Mouse (Mus musculus) megakaryocyte, embryonic 14.5 days (primary cell): ENCODE measurements around the gene Pcbp2. TPM values are rescaled to one million over a fixed set of nuclear protein-coding genes. Genes with fewer than 3 reads are reported as not detected.

ENCODE experiments used
- H3K27me3 ChIP-seq: replicated peaks from 2 replicates; pipeline ENCODE3; 2012; ENCODE audit warnings: inconsistent platforms
- H3K36me3 ChIP-seq: replicated peaks from 2 replicates; pipeline ENCODE3; 2012; ENCODE audit warnings: low read length, inconsistent platforms, mixed read lengths
- H3K4me1 ChIP-seq: 2 replicates; pipeline ENCODE4 v1.6.1; 2012; ENCODE audit warnings: inconsistent platforms
- H3K4me3 ChIP-seq: replicated peaks from 2 replicates; pipeline ENCODE3; 2012; ENCODE audit warnings: moderate library complexity, mild to moderate bottlenecking, inconsistent platforms
- H3K9me3 ChIP-seq: 2 replicates; pipeline ENCODE4 v1.6.1; 2012; ENCODE audit warnings: inconsistent platforms
- FLI1 ChIP-seq: IDR thresholded peaks from 2 replicates; pipeline ENCODE4 v1.6.1; 2012; ENCODE audit warnings: low read length, inconsistent platforms, mixed read lengths
- GATA1 ChIP-seq: IDR thresholded peaks from 3 replicates; pipeline ENCODE4 v1.6.1; 2012; ENCODE audit warnings: mixed read lengths, low read length, inconsistent platforms, borderline replicate concordance
- polyA plus RNA-seq: library from polyadenylated mRNA; stranded (reverse); fragments of >175 nt; gene quantifications from 2 replicates; pipeline ENCODE4 v1.2.3, GENCODE M21; 2012; ENCODE audit warnings: low replicate concordance; ENCODE audit not compliant: insufficient read depth

Gene Pcbp2
- polyA plus RNA-seq, 1 experiment, result 404 TPM

- Histone ChIP-seq H3K36me3 (peaks cover 66% of the 10 kb centered on the region), H3K9me3 (no peaks in the 10 kb centered on the region), H3K27me3 (no peaks in the 10 kb centered on the region), H3K4me1 (peaks cover 32% of the 10 kb centered on the region), H3K4me3 (no peak overlapping the region)
- TF ChIP-seq GATA1, result no peak
- no peak for TF ChIP-seq FLI1
These were observed 34.9 kb downstream of the Pcbp2 start for GRCm38 (mm10) chr15:102505073-102505769.

- Histone ChIP-seq H3K4me1 (peaks cover 37% of the 10 kb centered on the region), H3K9me3 (no peaks in the 10 kb centered on the region), H3K36me3 (peaks cover 59% of the 10 kb centered on the region), H3K4me3 (no peak overlapping the region), H3K27me3 (no peaks in the 10 kb centered on the region)
- TF ChIP-seq GATA1, result no peak
These were observed 35.6 kb downstream of the Pcbp2 start for GRCm38 (mm10) chr15:102505770-102506463.

- Histone ChIP-seq H3K4me3 (no peak overlapping the region), H3K36me3 (peaks cover 53% of the 10 kb centered on the region), H3K9me3 (no peaks in the 10 kb centered on the region), H3K4me1 (peaks cover 42% of the 10 kb centered on the region), H3K27me3 (peaks cover 3% of the 10 kb centered on the region)
- TF ChIP-seq GATA1 (no peak), FLI1 (no peak)
These were observed 36.1 kb downstream of the Pcbp2 start for GRCm38 (mm10) chr15:102506464-102506830.

- no peaks in the 10 kb centered on the region for H3K9me3 ChIP-seq
- H3K4me3 ChIP-seq, result no peak overlapping the region
- no peak for TF ChIP-seq FLI1
- TF ChIP-seq GATA1, result no peak
- peaks cover 49% of the 10 kb centered on the region for H3K36me3 ChIP-seq
- H3K27me3 ChIP-seq, result peaks cover 3% of the 10 kb centered on the region
- H3K4me1 ChIP-seq, result peaks cover 46% of the 10 kb centered on the region
These were observed 36.5 kb downstream of the Pcbp2 start for GRCm38 (mm10) chr15:102506864-102507263.

- TF ChIP-seq GATA1, result no peak
- TF ChIP-seq FLI1, result no peak
These were observed 37.2 kb downstream of the Pcbp2 start for GRCm38 (mm10) chr15:102507561-102507960.

GRCm38 (mm10) chr15:102508336-102508735 lies 38.0 kb downstream of the Pcbp2 start:
- peaks cover 34% of the 10 kb centered on the region for H3K36me3 ChIP-seq
- H3K27me3 ChIP-seq, result peaks cover 7% of the 10 kb centered on the region
- no peaks in the 10 kb centered on the region for H3K9me3 ChIP-seq
- TF ChIP-seq GATA1 (no peak), FLI1 (no peak)
- H3K4me3 ChIP-seq, result no peak overlapping the region
- peaks cover 54% of the 10 kb centered on the region for H3K4me1 ChIP-seq

More at GRCm38 (mm10) chr15:102507561-102507960, 37.2 kb downstream of the Pcbp2 start:
- no peak overlapping the region for H3K4me3 ChIP-seq
- peaks cover 53% of the 10 kb centered on the region for H3K4me1 ChIP-seq
- H3K36me3 ChIP-seq, result peaks cover 42% of the 10 kb centered on the region
- H3K9me3 ChIP-seq, result no peaks in the 10 kb centered on the region
- H3K27me3 ChIP-seq, result peaks cover 4% of the 10 kb centered on the region

- peaks cover 51% of the 10 kb centered on the region for H3K4me1 ChIP-seq
- H3K4me3 ChIP-seq, result peak overlapping the region; percentile 95
- H3K36me3 ChIP-seq, result peaks cover 17% of the 10 kb centered on the region
- TF ChIP-seq FLI1 (no peak), GATA1 (no peak)
- H3K27me3 ChIP-seq, result peaks cover 7% of the 10 kb centered on the region
- H3K9me3 ChIP-seq, result no peaks in the 10 kb centered on the region
These were observed 39.8 kb downstream of the Pcbp2 start for GRCm38 (mm10) chr15:102510110-102510509.

- Histone ChIP-seq H3K4me3 (peak overlapping the region; percentile 95), H3K27me3 (peaks cover 7% of the 10 kb centered on the region), H3K9me3 (no peaks in the 10 kb centered on the region), H3K36me3 (peaks cover 11% of the 10 kb centered on the region), H3K4me1 (peaks cover 47% of the 10 kb centered on the region)
- TF ChIP-seq GATA1, result no peak
- TF ChIP-seq FLI1, result no peak
These were observed 40.4 kb downstream of the Pcbp2 start for GRCm38 (mm10) chr15:102510590-102511284.

- TF ChIP-seq FLI1 (no peak), GATA1 (no peak)
- Histone ChIP-seq H3K4me3 (no peak overlapping the region), H3K4me1 (peaks cover 48% of the 10 kb centered on the region)
These were observed 41.0 kb downstream of the Pcbp2 start for GRCm38 (mm10) chr15:102511285-102511833.

GRCm38 (mm10) chr15:102512010-102512409 lies 41.7 kb downstream of the Pcbp2 start:
- H3K36me3 ChIP-seq, result peaks cover 2% of the 10 kb centered on the region
- peaks cover 55% of the 10 kb centered on the region for H3K4me1 ChIP-seq
- no peak for TF ChIP-seq GATA1
- TF ChIP-seq FLI1, result no peak
- H3K27me3 ChIP-seq, result peaks cover 7% of the 10 kb centered on the region
- H3K4me3 ChIP-seq, result no peak overlapping the region
- no peaks in the 10 kb centered on the region for H3K9me3 ChIP-seq

More at GRCm38 (mm10) chr15:102511285-102511833, 41.0 kb downstream of the Pcbp2 start:
- peaks cover 7% of the 10 kb centered on the region for H3K27me3 ChIP-seq
- no peaks in the 10 kb centered on the region for H3K9me3 ChIP-seq
- peaks cover 5% of the 10 kb centered on the region for H3K36me3 ChIP-seq
